Mouse (Mus musculus) neural tube, embryonic 14.5 days (tissue): ENCODE measurements at regions not wholly inside any gene's neighbourhood (a gene's known extent, or its start where the extent isn't known, plus 50 kb on each side); places are given as distances from the start of the nearest gene placed in this dataset.

Experiments used
- ATAC-seq: fragments of 200-750 bp; cut with Nextera tagmentation; 2 replicates; pipeline ENCODE4 v1.8.0; 2017; ENCODE audit warnings: low read depth, mild to moderate bottlenecking, moderate TSS enrichment, moderate library complexity
- H3K27ac ChIP-seq: fragments of 300-500 bp; sonication (generic); 2 replicates; pipeline ENCODE4 v1.5.1; 2014; ENCODE audit warnings: low read depth, mild to moderate bottlenecking, control low read depth, low read length, moderate library complexity, mixed read lengths
- H3K27me3 ChIP-seq: fragments of 300-500 bp; sonication (generic); 2 replicates; pipeline ENCODE4 v1.6.1; 2014; ENCODE audit warnings: low read length; ENCODE audit not compliant: control insufficient read depth, insufficient read depth
- H3K36me3 ChIP-seq: fragments of 300-500 bp; sonication (generic); 2 replicates; pipeline ENCODE4 v1.6.1; 2014; ENCODE audit warnings: low read length, mixed read lengths; ENCODE audit not compliant: control insufficient read depth, insufficient read depth
- H3K4me1 ChIP-seq: fragments of 300-500 bp; sonication (generic); 2 replicates; pipeline ENCODE4 v1.6.1; 2014; ENCODE audit warnings: low read length; ENCODE audit not compliant: control insufficient read depth, insufficient read depth
- H3K4me2 ChIP-seq: fragments of 300-500 bp; sonication (generic); 2 replicates; pipeline ENCODE4 v1.6.1; 2014; ENCODE audit warnings: mild to moderate bottlenecking, low read depth, low read length, control low read depth
- H3K4me3 ChIP-seq: fragments of 300-500 bp; sonication (generic); 2 replicates; pipeline ENCODE4 v1.5.1; 2014; ENCODE audit warnings: low read depth, low read length, control low read depth, mixed read lengths
- H3K9ac ChIP-seq: fragments of 300-500 bp; sonication (generic); replicated peaks from 2 replicates; pipeline ENCODE4 v1.6.1; 2014; ENCODE audit warnings: low read depth, mild to moderate bottlenecking, control low read depth, low read length, mixed read lengths
- H3K9me3 ChIP-seq: fragments of 300-500 bp; sonication (generic); 2 replicates; pipeline ENCODE4 v1.6.1; 2016; ENCODE audit warnings: low read length; ENCODE audit not compliant: control insufficient read depth
- WGBS: fragments of 180-500 bp; shearing (Covaris S2); extraction: QIAGEN DNeasy Blood & Tissue Kit; methylation state at CpG from one replicate; pipeline ENCODE4 v1.1.7; 2014; 5-methylcytosine and 5-hydroxymethylcytosine counted together

DNA sequence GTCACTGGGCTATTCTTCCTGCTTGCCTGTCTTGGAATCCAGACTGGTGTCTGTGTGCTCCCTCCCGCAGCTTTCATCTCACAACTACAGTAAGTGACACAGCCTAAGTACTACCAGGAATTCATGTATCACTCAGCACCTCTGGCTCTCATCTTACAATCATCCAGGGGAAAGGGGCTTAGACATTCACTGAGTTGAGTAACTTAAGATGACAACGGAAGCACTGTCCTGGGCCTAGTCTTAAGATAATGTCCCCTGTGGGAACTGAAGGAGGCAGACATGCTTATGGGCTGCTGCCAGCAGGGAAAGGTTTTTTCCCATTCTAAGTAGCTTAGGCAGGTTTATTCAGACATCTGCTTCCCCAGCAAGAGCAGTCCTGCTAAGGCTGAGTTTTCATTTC is 377.4 kb upstream of the Rag2 start:
- Histone ChIP-seq H3K4me3 (no peak overlapping the region), H3K4me1 (no peaks in the 10 kb centered on the region), H3K27me3 (no peaks in the 10 kb centered on the region), H3K27ac (no peak overlapping the region), H3K9ac (no peak overlapping the region), H3K4me2 (no peak overlapping the region), H3K36me3 (no peaks in the 10 kb centered on the region), H3K9me3 (no peaks in the 10 kb centered on the region)
- no peak; the same call in 1 of the 2 replicates for ATAC-seq
- 62% methylated on average over 2 of the region's 2 CpGs for WGBS

DNA sequence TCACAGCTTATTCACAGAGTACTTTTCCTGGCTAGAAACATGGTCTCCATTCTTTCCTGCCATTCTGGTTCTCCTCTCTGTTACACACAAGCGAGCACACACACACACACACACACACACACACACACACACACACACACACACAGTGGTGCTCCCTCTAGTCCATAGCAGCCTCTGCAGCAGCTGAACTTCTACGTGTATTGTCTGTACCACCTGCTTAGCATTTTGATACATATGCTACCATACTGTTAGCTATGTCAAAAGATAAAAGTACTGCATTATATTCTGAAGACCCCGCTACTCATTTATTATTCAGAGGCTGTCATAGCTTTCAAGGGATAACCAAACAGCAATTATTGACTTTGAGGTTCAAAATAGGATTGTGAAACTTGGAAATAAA is 372.3 kb upstream of the Rag2 start:
- no peak for ATAC-seq
- no peak overlapping the region for H3K9ac ChIP-seq
- no peaks in the 10 kb centered on the region for H3K27me3 ChIP-seq
- no peak overlapping the region for H3K4me3 ChIP-seq
- H3K9me3 ChIP-seq: no peaks in the 10 kb centered on the region
- no peaks in the 10 kb centered on the region for H3K36me3 ChIP-seq
- no peaks in the 10 kb centered on the region for H3K4me1 ChIP-seq
- H3K27ac ChIP-seq: no peak overlapping the region
- 87% methylated on average over 3 of the region's 3 CpGs for WGBS
- no peak overlapping the region for H3K4me2 ChIP-seq

GRCm38 (mm10) chr2:101256464-101256863 is 368.1 kb upstream of the Rag2 start:
- ATAC-seq: no peak
- Histone ChIP-seq H3K9ac (no peak overlapping the region), H3K9me3 (no peaks in the 10 kb centered on the region), H3K36me3 (no peaks in the 10 kb centered on the region), H3K4me2 (no peak overlapping the region), H3K4me1 (no peaks in the 10 kb centered on the region), H3K4me3 (no peak overlapping the region), H3K27me3 (no peaks in the 10 kb centered on the region), H3K27ac (no peak overlapping the region)
- 87% methylated on average over 3 of the region's 3 CpGs for WGBS

DNA sequence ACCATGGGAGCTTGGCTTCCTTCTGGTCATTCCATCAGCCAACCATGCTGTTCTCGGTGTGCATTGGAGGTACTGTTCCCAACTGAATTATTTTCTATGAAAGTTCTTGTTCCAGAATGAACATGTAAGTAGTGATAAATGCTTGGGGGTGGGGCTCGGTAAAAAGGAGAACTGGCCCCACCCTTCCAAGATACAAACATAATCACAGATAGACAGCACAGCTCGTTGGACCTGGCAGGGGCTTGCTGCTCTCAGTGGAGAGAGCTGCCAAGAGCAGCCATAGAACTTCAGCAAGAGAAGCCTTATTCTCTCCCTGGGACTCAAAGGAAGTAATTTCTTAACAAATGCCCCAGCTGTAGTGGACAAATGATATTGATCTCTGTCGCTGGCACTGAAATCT is 360.6 kb upstream of the Rag2 start:
- H3K4me1 ChIP-seq: no peaks in the 10 kb centered on the region
- H3K4me2 ChIP-seq: no peak overlapping the region
- WGBS: 91% methylated on average over 4 of the region's 4 CpGs
- no peaks in the 10 kb centered on the region for H3K36me3 ChIP-seq
- no peaks in the 10 kb centered on the region for H3K27me3 ChIP-seq
- no peaks in the 10 kb centered on the region for H3K9me3 ChIP-seq
- H3K9ac ChIP-seq: no peak overlapping the region
- no peak overlapping the region for H3K27ac ChIP-seq
- ATAC-seq: no peak
- H3K4me3 ChIP-seq: no peak overlapping the region

- no peak overlapping the region for H3K9ac ChIP-seq
- H3K36me3 ChIP-seq: no peaks in the 10 kb centered on the region
- H3K9me3 ChIP-seq: no peaks in the 10 kb centered on the region
- H3K4me1 ChIP-seq: no peaks in the 10 kb centered on the region
- no peak for ATAC-seq
- H3K4me3 ChIP-seq: no peak overlapping the region
- no peak overlapping the region for H3K4me2 ChIP-seq
- no peaks in the 10 kb centered on the region for H3K27me3 ChIP-seq
- H3K27ac ChIP-seq: no peak overlapping the region
- 84% methylated on average over 2 of the region's 2 CpGs for WGBS
Measured at GRCm38 (mm10) chr2:101266685-101267374, 357.7 kb upstream of the Rag2 start.

- WGBS: 81% methylated on average over 3 of the region's 3 CpGs
- no peak overlapping the region for H3K9ac ChIP-seq
Measured at GRCm38 (mm10) chr2:101274045-101274664, 350.4 kb upstream of the Rag2 start.

GRCm38 (mm10) chr2:101284886-101285285 is 339.6 kb upstream of the Rag2 start:
- H3K27ac ChIP-seq: no peak overlapping the region
- H3K36me3 ChIP-seq: no peaks in the 10 kb centered on the region
- H3K4me3 ChIP-seq: no peak overlapping the region
- ATAC-seq: no peak
- no peaks in the 10 kb centered on the region for H3K27me3 ChIP-seq
- H3K4me1 ChIP-seq: no peaks in the 10 kb centered on the region
- H3K9me3 ChIP-seq: no peaks in the 10 kb centered on the region
- H3K4me2 ChIP-seq: no peak overlapping the region
- H3K9ac ChIP-seq: no peak overlapping the region

More at GRCm38 (mm10) chr2:101274045-101274664, 350.4 kb upstream of the Rag2 start:
- Histone ChIP-seq H3K4me3 (no peak overlapping the region), H3K9me3 (no peaks in the 10 kb centered on the region), H3K27me3 (no peaks in the 10 kb centered on the region), H3K4me1 (no peaks in the 10 kb centered on the region), H3K4me2 (no peak overlapping the region), H3K27ac (no peak overlapping the region), H3K36me3 (no peaks in the 10 kb centered on the region)
- ATAC-seq: no peak

DNA sequence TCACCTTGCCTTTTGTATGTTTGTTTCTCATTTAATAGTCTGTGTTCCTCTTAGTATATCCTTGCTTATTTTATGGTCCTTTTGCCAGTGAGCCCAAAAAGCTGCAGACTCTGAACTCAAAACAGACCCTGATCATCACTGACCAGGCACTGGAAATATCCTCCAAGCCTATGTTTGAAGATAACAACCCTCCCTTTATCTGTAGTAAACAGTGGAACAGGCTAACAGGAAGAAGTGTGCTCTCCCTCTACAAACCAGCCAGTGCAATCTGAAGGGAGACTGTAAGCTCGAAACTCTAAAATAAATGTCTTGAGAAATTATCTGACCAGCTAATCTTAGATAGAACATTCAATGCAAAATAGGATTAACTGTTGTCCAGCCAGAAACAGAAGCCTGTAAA is 336.4 kb upstream of the Rag2 start:
- 100% methylated on average over 1 of the region's 1 CpGs for WGBS
- Histone ChIP-seq H3K4me2 (no peak overlapping the region), H3K9me3 (no peaks in the 10 kb centered on the region), H3K4me3 (no peak overlapping the region), H3K36me3 (no peaks in the 10 kb centered on the region), H3K27ac (no peak overlapping the region), H3K27me3 (no peaks in the 10 kb centered on the region), H3K4me1 (no peaks in the 10 kb centered on the region), H3K9ac (no peak overlapping the region)
- ATAC-seq: no peak

DNA sequence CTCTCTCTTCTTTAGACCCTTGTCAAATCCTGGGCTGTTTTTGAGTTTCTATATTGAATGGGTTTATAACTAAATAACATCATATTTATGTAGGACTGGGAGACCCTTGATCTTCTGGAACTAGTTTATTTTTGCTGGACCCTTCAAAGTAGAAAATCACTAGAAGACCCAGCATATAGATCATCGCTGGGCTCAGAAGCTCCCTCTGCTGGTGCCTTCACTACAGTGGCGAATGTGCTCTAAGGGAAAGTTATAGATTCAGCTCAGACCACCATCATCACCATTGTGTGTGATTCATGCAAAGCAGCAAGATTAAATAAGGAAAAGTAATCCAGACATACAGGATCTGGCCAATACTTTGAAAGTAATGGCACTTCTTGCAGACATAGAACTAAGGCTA is 335.4 kb upstream of the Rag2 start:
- Histone ChIP-seq H3K4me1 (no peaks in the 10 kb centered on the region), H3K9me3 (no peaks in the 10 kb centered on the region), H3K4me2 (no peak overlapping the region), H3K27ac (no peak overlapping the region), H3K27me3 (no peaks in the 10 kb centered on the region), H3K36me3 (no peaks in the 10 kb centered on the region), H3K9ac (no peak overlapping the region), H3K4me3 (no peak overlapping the region)
- no peak for ATAC-seq
- WGBS: 34% methylated on average over 2 of the region's 2 CpGs
